Mouse (Mus musculus) heart, postnatal 0 days (tissue): ENCODE measurements at regions not wholly inside any gene's neighbourhood (a gene's known extent, or its start where the extent isn't known, plus 50 kb on each side); places are given as distances from the start of the nearest gene placed in this dataset.

ENCODE experiments used
- CTCF ChIP-seq: IDR thresholded peaks from 2 replicates; pipeline ENCODE4 v1.5.1; 2016; ENCODE audit warnings: antibody characterized with exemption, control low read depth, low read depth
- EP300 ChIP-seq: IDR thresholded peaks from 2 replicates; pipeline ENCODE4 v1.6.1; 2016; ENCODE audit warnings: antibody characterized with exemption, low read depth

DNA sequence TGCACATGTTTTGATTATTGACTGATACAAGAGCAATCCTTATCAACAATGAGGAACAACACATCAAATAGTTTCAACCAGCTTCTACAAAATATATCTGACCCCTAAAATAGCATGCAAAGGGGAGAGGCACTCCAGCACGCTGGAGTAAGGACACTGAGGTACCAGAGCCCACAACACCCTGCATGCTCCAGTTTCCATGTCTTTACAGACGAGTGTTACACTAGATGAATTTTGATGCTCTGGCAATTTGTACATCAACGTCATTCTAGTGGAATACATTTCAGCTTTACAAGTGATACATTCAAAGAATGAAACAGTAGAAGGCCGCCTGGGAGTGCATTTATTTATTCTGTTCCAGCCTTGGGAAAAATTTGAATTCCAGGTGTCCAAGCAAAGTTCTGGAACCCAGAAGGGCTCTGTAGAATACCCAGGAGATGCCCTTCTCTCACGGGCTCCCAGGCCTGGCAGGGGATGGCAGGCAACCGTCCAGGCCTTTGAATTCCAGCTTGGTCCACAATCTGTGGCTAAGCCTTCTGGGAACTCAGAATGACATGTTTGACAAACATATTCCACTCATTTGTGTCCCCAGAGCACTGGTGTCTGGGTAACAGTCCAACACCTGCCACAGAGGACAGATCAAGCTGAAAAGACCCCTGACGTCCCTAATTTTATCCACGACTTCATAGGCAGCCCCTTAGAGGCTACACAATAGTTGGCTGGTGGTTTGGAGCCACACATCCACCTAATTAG is 595.6 kb upstream of the Klf4 start:
- TF ChIP-seq CTCF, result no peak
- TF ChIP-seq EP300, result no peak
